Mouse (Mus musculus) adrenal gland, adult (tissue): Measurements from ENCODE around the gene Ehd4.

ENCODE experiments used
- DNase-seq, 2 experiments: peaks; one replicate each; pipeline ENCODE4 v3.0.0; 2022 to 2023; ENCODE audit warnings: low spot score in 1 of 2; ENCODE audit not compliant: inconsistent age in 2 of 2

Gene Ehd4

GRCm38 (mm10) chr2:120084593-120085361 lies 69.6 kb downstream of the Ehd4 start:
- peak; percentile 55 to 78 for DNase-seq

- DNase-seq, result no peak
Measured at GRCm38 (mm10) chr2:120082416-120082815, 72.0 kb downstream of the Ehd4 start.

- DNase-seq, result peak; percentile 52 to 76
Measured at GRCm38 (mm10) chr2:120076076-120076705, 78.2 kb downstream of the Ehd4 start.

- DNase-seq, result no peak
Measured at GRCm38 (mm10) chr2:120074096-120074495, 80.3 kb downstream of the Ehd4 start.

- no peak for DNase-seq
Measured at GRCm38 (mm10) chr2:120069466-120069990, 84.9 kb downstream of the Ehd4 start.

GRCm38 (mm10) chr2:120068555-120069465 lies 85.6 kb downstream of the Ehd4 start:
- peak; percentile 63 to 82 for DNase-seq

GRCm38 (mm10) chr2:120066224-120066623 lies 88.2 kb downstream of the Ehd4 start:
- no peak for DNase-seq

- DNase-seq, result no peak
Measured at GRCm38 (mm10) chr2:120065243-120065642, 89.2 kb downstream of the Ehd4 start.

GRCm38 (mm10) chr2:120064639-120065038 lies 89.8 kb downstream of the Ehd4 start:
- no peak for DNase-seq

- DNase-seq, result no peak
Measured at GRCm38 (mm10) chr2:120062248-120062647, 92.2 kb downstream of the Ehd4 start.

- no peak for DNase-seq
Measured at GRCm38 (mm10) chr2:120060651-120061050, 93.8 kb downstream of the Ehd4 start.

- DNase-seq, result peak in 1 of 2 experiments; percentile 43
Measured at GRCm38 (mm10) chr2:120060190-120060589, 94.2 kb downstream of the Ehd4 start.

GRCm38 (mm10) chr2:120059466-120059865 lies 94.9 kb downstream of the Ehd4 start:
- DNase-seq, result no peak

- no peak for DNase-seq
Measured at GRCm38 (mm10) chr2:120058818-120059217, 95.6 kb downstream of the Ehd4 start.

- no peak for DNase-seq
Measured at GRCm38 (mm10) chr2:120055923-120056322, 98.5 kb downstream of the Ehd4 start.

GRCm38 (mm10) chr2:120054771-120055552 lies 99.4 kb downstream of the Ehd4 start:
- DNase-seq, result peak; percentile 82 to 84

GRCm38 (mm10) chr2:120051405-120051804 lies 103.0 kb downstream of the Ehd4 start:
- no peak for DNase-seq

GRCm38 (mm10) chr2:120049632-120050274 lies 104.7 kb downstream of the Ehd4 start:
- DNase-seq, result peak; percentile 46 to 78

- DNase-seq, result no peak
Measured at GRCm38 (mm10) chr2:120048173-120048572, 106.2 kb downstream of the Ehd4 start.
